Mouse (Mus musculus): ENCODE measurements at regions not wholly inside any gene's neighbourhood (a gene's known extent, or its start where the extent isn't known, plus 50 kb on each side); places are given as distances from the start of the nearest gene placed in this dataset.

GRCm38 (mm10) chr17:85797755-85798154 is 109.7 kb upstream of the Six2 start:
- no peak for ATAC-seq (replicated peaks; ENCODE audit: low FRiP score)
- Histone ChIP-seq H3K9ac (no peak overlapping the region), H3K36me3 (no peaks in the 10 kb centered on the region), H3K27me3 (peaks cover 72% of the 10 kb centered on the region), H3K4me1 (peaks cover 24% of the 10 kb centered on the region), H3K9me3 (replicated peaks) (no peaks in the 10 kb centered on the region), H3K27ac (peak overlapping the region; percentile 59), H3K4me3 (replicated peaks) (peak overlapping the region; percentile 2; the same call in 1 of the 2 replicates), H3K4me2 (no peak overlapping the region)
- WGBS: 51% methylated on average over 5 of the region's 5 CpGs

GRCm38 (mm10) chr17:85795820-85796219 is 107.7 kb upstream of the Six2 start:
- no peak overlapping the region for H3K27ac ChIP-seq
- H3K4me3 ChIP-seq (replicated peaks): no peak overlapping the region
- 59% methylated on average over 5 of the region's 5 CpGs for WGBS
- H3K9me3 ChIP-seq (replicated peaks): no peaks in the 10 kb centered on the region
- peaks cover 20% of the 10 kb centered on the region for H3K4me1 ChIP-seq
- no peak for ATAC-seq (replicated peaks; ENCODE audit: low FRiP score)
- peaks cover 55% of the 10 kb centered on the region for H3K27me3 ChIP-seq
- no peak overlapping the region for H3K4me2 ChIP-seq
- H3K9ac ChIP-seq: no peak overlapping the region
- no peaks in the 10 kb centered on the region for H3K36me3 ChIP-seq

GRCm38 (mm10) chr17:85785625-85786294 is 97.7 kb upstream of the Six2 start:
- Histone ChIP-seq H3K9me3 (replicated peaks) (no peaks in the 10 kb centered on the region), H3K4me3 (replicated peaks) (no peak overlapping the region), H3K4me2 (no peak overlapping the region), H3K9ac (no peak overlapping the region), H3K4me1 (peaks cover 13% of the 10 kb centered on the region), H3K27me3 (no peaks in the 10 kb centered on the region), H3K36me3 (no peaks in the 10 kb centered on the region), H3K27ac (peak overlapping the region; percentile 37)
- 33% methylated on average over 13 of the region's 13 CpGs for WGBS
- 0 out of 2 replicates have a peak, but pooled peaks have one; percentile 15 for ATAC-seq (replicated peaks; ENCODE audit: low FRiP score)

- Histone ChIP-seq H3K36me3 (no peaks in the 10 kb centered on the region), H3K4me2 (no peak overlapping the region), H3K9ac (no peak overlapping the region), H3K27me3 (peaks cover 8% of the 10 kb centered on the region; the same call in 1 of the 2 replicates), H3K27ac (no peak overlapping the region), H3K4me1 (peaks cover under 1% of the 10 kb centered on the region; the same call in 1 of the 2 replicates), H3K9me3 (replicated peaks) (no peaks in the 10 kb centered on the region), H3K4me3 (replicated peaks) (no peak overlapping the region)
- 92% methylated on average over 10 of the region's 10 CpGs for WGBS
- ATAC-seq (replicated peaks; ENCODE audit: low FRiP score): no peak
Observed at GRCm38 (mm10) chr17:85780477-85780876, 92.4 kb upstream of the Six2 start.

GRCm38 (mm10) chr17:85776876-85777275 is 88.8 kb upstream of the Six2 start:
- no peak overlapping the region for H3K4me3 ChIP-seq (replicated peaks)

GRCm38 (mm10) chr17:85768341-85768740 is 80.3 kb upstream of the Six2 start:
- no peaks in the 10 kb centered on the region for H3K27me3 ChIP-seq
- WGBS: 88% methylated on average over 10 of the region's 10 CpGs
- ATAC-seq (replicated peaks; ENCODE audit: low FRiP score): no peak
- no peak overlapping the region for H3K9ac ChIP-seq
- no peak overlapping the region for H3K4me2 ChIP-seq
- H3K4me3 ChIP-seq (replicated peaks): no peak overlapping the region
- peaks cover 7% of the 10 kb centered on the region; the same call in 1 of the 2 replicates for H3K4me1 ChIP-seq
- no peaks in the 10 kb centered on the region for H3K36me3 ChIP-seq
- no peak overlapping the region for H3K27ac ChIP-seq
- H3K9me3 ChIP-seq (replicated peaks): no peaks in the 10 kb centered on the region

More at GRCm38 (mm10) chr17:85776876-85777275, 88.8 kb upstream of the Six2 start:
- H3K27ac ChIP-seq: no peak overlapping the region
- no peak overlapping the region for H3K9ac ChIP-seq
- no peak overlapping the region for H3K4me2 ChIP-seq
- WGBS: 87% methylated on average over 3 of the region's 3 CpGs
- no peaks in the 10 kb centered on the region for H3K4me1 ChIP-seq
- H3K27me3 ChIP-seq: peaks cover 8% of the 10 kb centered on the region; the same call in 1 of the 2 replicates
- no peaks in the 10 kb centered on the region for H3K36me3 ChIP-seq
- no peak for ATAC-seq (replicated peaks; ENCODE audit: low FRiP score)
- no peaks in the 10 kb centered on the region for H3K9me3 ChIP-seq (replicated peaks)

GRCm38 (mm10) chr17:85767201-85767862 is 79.3 kb upstream of the Six2 start:
- Histone ChIP-seq H3K9ac (no peak overlapping the region), H3K36me3 (no peaks in the 10 kb centered on the region), H3K4me2 (no peak overlapping the region), H3K27ac (no peak overlapping the region), H3K27me3 (no peaks in the 10 kb centered on the region), H3K4me1 (peaks cover 7% of the 10 kb centered on the region; the same call in 1 of the 2 replicates), H3K9me3 (replicated peaks) (no peaks in the 10 kb centered on the region), H3K4me3 (replicated peaks) (no peak overlapping the region)
- no peak for ATAC-seq (replicated peaks; ENCODE audit: low FRiP score)
- 72% methylated on average over 15 of the region's 15 CpGs for WGBS

- Histone ChIP-seq H3K9ac (no peak overlapping the region), H3K9me3 (replicated peaks) (no peaks in the 10 kb centered on the region), H3K4me2 (no peak overlapping the region), H3K27ac (no peak overlapping the region), H3K27me3 (no peaks in the 10 kb centered on the region), H3K4me3 (replicated peaks) (no peak overlapping the region), H3K36me3 (no peaks in the 10 kb centered on the region), H3K4me1 (peaks cover 7% of the 10 kb centered on the region; the same call in 1 of the 2 replicates)
- WGBS: 18% methylated on average over 5 of the region's 5 CpGs
- ATAC-seq (replicated peaks; ENCODE audit: low FRiP score): no peak
Observed at GRCm38 (mm10) chr17:85766556-85766955, 78.5 kb upstream of the Six2 start.

GRCm38 (mm10) chr17:85758581-85759098 is 70.6 kb upstream of the Six2 start:
- Histone ChIP-seq H3K36me3 (no peaks in the 10 kb centered on the region), H3K9ac (no peak overlapping the region), H3K9me3 (replicated peaks) (no peaks in the 10 kb centered on the region), H3K4me1 (peaks cover 3% of the 10 kb centered on the region; the same call in 1 of the 2 replicates), H3K27ac (no peak overlapping the region), H3K27me3 (no peaks in the 10 kb centered on the region), H3K4me3 (replicated peaks) (no peak overlapping the region), H3K4me2 (no peak overlapping the region)
- 29% methylated on average over 9 of the region's 9 CpGs for WGBS
- ATAC-seq (replicated peaks; ENCODE audit: low FRiP score): no peak

- H3K4me3 ChIP-seq (replicated peaks): no peak overlapping the region
- H3K36me3 ChIP-seq: no peaks in the 10 kb centered on the region
- no peak overlapping the region for H3K27ac ChIP-seq
- H3K4me1 ChIP-seq: peaks cover 3% of the 10 kb centered on the region; the same call in 1 of the 2 replicates
- 89% methylated on average over 1 of the region's 1 CpGs for WGBS
- no peaks in the 10 kb centered on the region for H3K9me3 ChIP-seq (replicated peaks)
- no peak overlapping the region for H3K4me2 ChIP-seq
- H3K27me3 ChIP-seq: no peaks in the 10 kb centered on the region
- no peak for ATAC-seq (replicated peaks; ENCODE audit: low FRiP score)
- no peak overlapping the region for H3K9ac ChIP-seq
Observed at GRCm38 (mm10) chr17:85757647-85758046, 69.6 kb upstream of the Six2 start.

GRCm38 (mm10) chr17:85755557-85755956 is 67.5 kb upstream of the Six2 start:
- Histone ChIP-seq H3K27ac (no peak overlapping the region), H3K4me3 (replicated peaks) (no peak overlapping the region), H3K4me1 (peaks cover 3% of the 10 kb centered on the region; the same call in 1 of the 2 replicates), H3K4me2 (no peak overlapping the region), H3K9ac (no peak overlapping the region), H3K27me3 (0 out of 2 replicates have a peak, but pooled peaks cover 2% of the 10 kb centered on the region), H3K9me3 (replicated peaks) (no peaks in the 10 kb centered on the region), H3K36me3 (no peaks in the 10 kb centered on the region)
- no peak for ATAC-seq (replicated peaks; ENCODE audit: low FRiP score)
- WGBS: 83% methylated on average over 2 of the region's 2 CpGs

GRCm38 (mm10) chr17:85748649-85749081 is 60.6 kb upstream of the Six2 start:
- 8% methylated on average over 10 of the region's 10 CpGs for WGBS
- H3K4me3 ChIP-seq (replicated peaks): peak overlapping the region; percentile 24
- H3K4me2 ChIP-seq: peak overlapping the region; percentile 55
- ATAC-seq (replicated peaks; ENCODE audit: low FRiP score): peak; percentile 80
- H3K4me1 ChIP-seq: peaks cover 26% of the 10 kb centered on the region
- peaks cover 25% of the 10 kb centered on the region for H3K27me3 ChIP-seq
- H3K9ac ChIP-seq: no peak overlapping the region
- H3K27ac ChIP-seq: peak overlapping the region; percentile 86
- H3K36me3 ChIP-seq: no peaks in the 10 kb centered on the region
- H3K9me3 ChIP-seq (replicated peaks): no peaks in the 10 kb centered on the region

Data from kidney, embryonic 15.5 days (tissue).